Mouse (Mus musculus) urinary bladder, adult 18-20 months (tissue): Measurements from ENCODE around the gene Emc3.

Source experiments
- DNase-seq, 2 experiments: peaks; one replicate each; pipeline ENCODE4 v3.0.0; 2022; ENCODE audit warnings: low spot score in 2 of 2, mixed read lengths in 2 of 2

Emc3 gene

DNA sequence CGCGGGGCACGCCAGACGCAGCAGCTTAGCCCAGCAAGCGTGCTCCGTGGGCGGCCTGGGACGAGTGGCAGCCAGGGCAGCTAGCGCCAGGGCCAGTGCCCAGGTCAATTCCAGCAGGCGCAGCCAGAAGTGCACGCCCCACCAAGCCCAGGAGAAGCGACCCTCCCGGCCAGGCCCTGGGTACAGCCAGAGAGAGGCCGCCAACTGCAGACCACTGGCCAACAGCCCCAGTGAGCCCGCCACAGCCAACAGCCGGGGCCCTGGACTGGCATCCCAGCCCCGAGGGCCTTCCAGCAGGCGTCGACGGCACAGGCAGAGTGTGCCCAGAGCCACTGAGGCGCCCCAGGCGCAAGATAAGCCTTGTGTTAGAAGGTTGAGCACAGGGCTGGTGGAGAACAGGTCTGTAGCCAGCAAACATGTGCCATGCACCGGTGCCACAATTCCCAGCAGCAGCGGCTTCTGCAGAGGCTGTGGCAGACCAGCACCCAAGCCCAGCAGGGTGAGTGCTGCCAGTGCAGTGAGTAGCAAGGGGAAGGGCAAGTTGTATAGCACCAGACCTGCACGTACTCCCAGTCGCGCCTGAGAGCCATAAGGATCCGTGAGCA lies 36.3 kb downstream of the Emc3 start:
- DNase-seq, result no peak

DNA sequence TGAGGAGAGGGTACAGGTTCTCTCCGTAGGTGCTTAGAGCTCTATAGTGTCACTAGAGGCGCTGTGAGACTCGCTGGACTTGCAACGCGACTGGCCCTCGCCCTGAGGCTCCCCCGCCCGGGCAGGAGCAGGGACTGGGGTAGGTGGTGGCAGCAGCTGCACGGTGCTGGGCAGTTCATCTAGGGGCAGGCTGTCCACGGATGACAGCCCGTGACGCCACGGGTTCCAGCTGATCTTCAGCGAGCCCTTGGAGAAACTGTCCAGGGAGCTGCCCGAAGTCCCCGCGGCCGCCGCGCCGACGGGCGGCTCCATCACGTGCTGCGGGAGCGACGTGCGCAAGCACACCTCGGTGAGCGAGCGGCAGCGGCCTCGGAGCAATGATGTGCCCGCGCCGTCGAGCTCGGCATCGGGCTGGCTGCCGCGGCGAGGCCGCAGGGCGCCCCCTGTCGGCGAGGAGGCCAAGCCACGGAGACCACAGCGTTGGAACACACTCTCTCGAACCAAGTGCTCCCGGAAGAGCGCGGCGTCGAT lies 37.1 kb downstream of the Emc3 start:
- peak; percentile 82 to 83 for DNase-seq

GRCm38 (mm10) chr6:113492101-113492864 lies 39.2 kb downstream of the Emc3 start:
- no peak for DNase-seq

DNA sequence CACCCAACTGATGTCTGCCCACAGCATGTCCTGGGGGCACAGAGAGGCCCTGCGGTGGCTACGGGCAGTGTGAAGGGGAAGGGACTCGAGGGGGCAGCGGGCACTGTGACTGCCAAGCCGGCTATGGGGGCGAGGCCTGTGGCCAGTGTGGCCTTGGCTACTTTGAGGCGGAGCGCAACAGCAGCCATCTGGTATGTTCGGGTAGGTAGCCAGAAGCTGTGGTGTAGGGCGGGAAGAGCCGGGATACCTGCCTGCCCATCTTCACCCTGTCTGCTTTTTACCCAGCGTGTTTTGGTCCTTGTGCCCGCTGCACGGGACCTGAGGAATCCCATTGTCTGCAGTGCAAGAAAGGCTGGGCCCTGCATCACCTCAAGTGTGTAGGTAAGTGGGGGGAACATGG lies 42.0 kb downstream of the Emc3 start:
- DNase-seq, result no peak

DNA sequence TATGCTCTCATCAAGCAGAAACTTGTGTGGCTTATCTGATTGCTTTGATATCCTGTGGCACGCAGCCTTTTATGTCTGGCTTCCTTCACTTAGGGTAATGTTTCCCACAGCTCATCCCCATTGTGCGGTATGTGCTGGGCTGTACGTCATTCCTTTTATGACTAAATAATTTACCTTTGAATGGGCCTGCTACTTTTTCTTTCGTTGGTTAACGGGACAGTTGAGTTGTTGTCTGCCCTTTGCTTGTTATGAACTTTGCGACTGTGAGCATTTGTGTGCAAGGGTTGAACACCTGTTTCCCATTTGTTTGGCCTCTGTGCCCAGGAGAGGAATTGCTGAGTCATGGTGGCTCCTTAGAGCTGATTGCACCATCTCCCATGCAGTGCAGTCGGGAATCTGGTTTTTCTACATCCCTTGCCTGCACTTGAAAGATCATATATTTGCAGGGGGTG lies 44.3 kb downstream of the Emc3 start:
- DNase-seq, result peak in 1 of 2 experiments; percentile 68

- DNase-seq, result no peak
Observed at GRCm38 (mm10) chr6:113483729-113484128, 47.7 kb downstream of the Emc3 start.

GRCm38 (mm10) chr6:113483100-113483615 lies 48.3 kb downstream of the Emc3 start, which contains the start of gene Creld1:
Gene Creld1 (plus strand): TSS chr6:113483297.
- DNase-seq, result peak; percentile 83 to 96

GRCm38 (mm10) chr6:113482477-113483099 lies 48.9 kb downstream of the Emc3 start:
- DNase-seq, result no peak

DNA sequence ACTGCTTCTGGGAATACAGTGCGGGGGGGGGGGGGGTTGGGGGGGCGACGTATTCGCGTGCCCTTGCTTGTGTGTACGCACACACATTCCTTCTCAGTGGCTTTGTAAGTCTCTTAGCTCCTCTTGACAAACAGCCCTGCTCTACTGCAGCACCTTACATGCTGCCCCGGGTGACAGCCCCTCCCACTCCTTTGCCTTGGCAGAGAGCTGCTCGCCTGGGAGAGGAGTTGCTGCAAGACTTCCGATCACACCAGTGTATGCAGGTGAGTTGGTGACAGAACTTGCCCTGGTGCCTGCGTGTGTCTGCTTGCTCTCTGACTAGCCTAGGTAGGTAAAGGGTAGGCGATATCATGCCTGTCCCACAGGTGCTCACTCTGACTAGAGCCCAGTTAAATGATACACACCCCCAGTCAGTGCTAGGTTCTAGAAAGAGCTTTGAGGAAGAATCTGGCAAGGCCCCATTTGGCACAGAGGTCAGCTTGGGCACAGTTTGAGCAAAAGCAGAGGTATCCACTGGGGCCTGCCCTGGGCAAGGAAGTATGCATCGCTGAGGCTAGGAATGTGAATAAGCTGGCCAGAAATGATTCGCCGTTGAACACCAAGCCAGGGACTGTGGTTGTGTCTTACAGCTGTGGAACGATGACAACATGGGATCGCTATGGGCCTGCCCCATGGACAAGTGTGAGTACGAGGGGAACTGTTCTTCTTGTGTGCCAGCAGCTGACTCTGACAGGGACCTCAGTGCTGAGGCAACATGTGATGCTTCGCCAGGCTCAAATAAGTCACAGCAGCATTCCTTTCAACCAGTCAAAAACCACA lies 50.7 kb downstream of the Emc3 start:
- peak in 1 of 2 experiments; percentile 84 for DNase-seq

DNA sequence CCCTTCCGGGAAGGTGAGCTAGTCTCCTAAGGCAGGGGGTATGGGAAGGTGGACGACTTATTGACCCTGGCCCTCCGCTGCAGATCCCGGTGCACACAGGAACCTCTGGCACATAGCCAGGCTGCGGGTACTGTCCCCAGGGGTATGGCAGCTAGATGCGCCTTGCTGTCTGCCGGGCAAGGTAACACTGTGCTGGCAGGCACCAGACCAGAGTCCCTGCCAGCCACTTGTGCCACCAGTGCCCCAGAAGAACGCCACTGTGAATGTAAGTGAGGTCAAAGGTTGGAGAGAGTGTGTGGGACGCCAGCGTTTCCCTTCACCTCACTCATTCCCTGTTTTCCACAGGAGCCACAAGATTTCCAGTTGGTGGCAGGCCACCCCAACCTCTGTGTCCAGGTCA lies 52.5 kb downstream of the Emc3 start:
- DNase-seq, result no peak

DNA sequence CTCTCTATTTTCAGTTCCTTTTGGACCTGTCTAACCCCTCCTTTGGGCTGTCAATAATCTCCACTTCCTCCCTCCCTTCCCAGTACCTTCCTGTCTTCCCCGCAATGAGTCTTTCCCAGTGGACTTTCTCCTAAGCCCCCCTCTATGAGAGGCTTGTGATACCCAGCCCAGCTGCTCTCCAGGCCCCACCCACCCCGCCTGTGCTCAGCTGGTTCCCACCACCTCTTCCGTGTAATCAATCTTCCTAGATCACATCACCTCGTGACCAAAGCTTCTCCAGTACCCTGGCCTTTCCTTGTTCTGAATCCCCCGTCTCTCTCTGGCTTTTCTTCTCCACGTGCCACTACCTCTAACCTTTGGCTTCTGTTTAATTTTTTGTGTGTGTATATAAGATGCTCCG lies 54.1 kb downstream of the Emc3 start:
- no peak for DNase-seq

DNA sequence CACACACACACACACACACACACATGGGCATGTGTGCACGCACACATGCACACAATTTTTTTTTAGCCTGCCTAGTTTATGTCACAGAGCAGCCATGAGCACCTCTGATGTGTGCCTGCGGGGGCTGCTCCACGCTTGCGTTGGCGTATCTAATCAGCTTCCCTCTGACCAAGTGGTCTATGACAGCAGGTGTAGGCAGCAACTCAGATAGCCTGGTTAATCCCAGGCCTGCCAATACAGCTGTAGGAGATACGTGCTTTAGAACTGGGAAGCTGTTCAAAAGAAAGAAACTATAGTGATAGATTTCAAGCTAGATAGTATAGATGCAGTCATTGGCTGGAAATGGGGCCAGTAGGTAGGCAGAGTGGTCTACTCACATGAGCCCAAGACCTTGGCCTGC lies 57.7 kb downstream of the Emc3 start:
- no peak for DNase-seq

DNA sequence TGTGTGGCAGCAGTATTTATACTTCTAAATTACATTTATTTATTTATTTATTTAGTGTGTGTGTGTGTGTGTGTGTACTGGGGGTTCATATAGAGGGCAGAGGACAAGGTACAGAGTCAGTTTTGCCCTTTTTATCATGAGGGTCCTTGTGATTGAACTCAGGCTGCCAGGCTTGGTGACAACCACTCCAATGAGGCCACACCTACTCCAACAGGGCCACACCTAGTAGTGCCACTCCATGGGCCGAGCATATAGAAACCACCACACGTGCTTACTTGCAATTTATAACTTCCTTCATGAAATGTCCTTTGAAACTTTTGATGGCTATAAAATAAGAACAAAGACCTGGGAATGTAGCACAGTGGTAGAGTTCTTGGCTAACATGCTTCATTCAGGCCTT lies 58.2 kb downstream of the Emc3 start:
- no peak for DNase-seq

DNA sequence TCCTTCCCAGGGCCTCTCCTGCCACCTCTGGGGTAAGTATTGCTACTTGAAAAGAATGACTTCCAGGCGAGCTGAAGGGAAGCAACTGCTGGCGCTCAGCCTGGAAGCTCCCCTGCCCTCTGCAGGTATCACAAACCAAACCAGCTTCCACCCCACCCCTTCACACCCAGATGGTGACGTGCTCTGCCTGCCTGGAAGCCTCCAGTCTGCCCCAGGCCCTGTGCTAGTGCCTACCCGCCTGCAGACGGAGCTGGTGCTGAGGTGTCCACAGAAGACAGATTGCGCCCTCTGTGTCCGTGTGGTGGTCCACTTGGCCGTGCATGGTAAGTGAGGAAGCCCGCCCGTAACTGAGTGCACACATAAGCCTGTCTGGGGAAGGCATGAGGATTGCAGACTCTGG lies 59.4 kb downstream of the Emc3 start:
- DNase-seq, result peak in 1 of 2 experiments; percentile 56

- DNase-seq, result peak in 1 of 2 experiments; percentile 60
Observed at GRCm38 (mm10) chr6:113471297-113471936, 60.0 kb downstream of the Emc3 start, which contains the start of gene Il17rc. Gene Il17rc (plus strand): TSS chr6:113471427.

DNA sequence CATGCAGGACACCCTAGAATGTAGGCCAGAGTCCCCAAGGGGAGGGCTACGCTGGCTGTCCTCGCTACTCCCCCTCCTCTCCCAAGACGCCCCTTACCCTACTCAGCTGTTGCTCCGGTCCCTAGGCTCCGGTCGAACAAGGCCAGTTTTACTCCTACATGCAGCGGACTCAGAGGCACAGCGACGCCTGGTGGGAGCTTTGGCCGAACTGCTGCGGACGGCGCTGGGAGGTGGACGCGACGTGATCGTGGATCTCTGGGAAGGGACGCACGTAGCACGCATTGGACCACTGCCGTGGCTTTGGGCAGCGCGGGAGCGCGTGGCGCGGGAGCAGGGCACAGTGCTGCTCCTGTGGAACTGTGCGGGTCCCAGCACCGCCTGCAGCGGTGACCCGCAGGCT lies 62.0 kb downstream of the Emc3 start:
- DNase-seq, result peak; percentile 56 to 77

GRCm38 (mm10) chr6:113469021-113469420 lies 62.4 kb downstream of the Emc3 start:
- DNase-seq, result no peak

DNA sequence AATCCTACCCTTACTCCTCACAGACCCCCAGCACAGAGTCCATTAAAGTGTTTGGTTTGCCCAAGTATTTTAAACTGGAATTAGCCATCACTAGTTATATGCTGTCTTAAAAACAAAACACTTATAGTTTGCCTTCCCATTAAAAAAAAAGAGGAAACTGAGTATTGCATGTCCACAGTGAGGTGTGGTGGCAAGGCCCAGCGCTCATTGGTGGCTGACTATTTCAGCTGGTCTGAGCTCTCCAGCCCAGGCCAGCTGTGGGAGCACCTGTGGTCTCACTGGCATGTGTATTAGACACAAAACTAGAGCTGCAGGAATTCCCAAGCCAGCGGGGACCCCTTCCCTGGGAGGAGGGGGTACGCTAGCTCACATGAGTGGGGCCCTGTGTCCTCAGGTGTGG lies 62.9 kb downstream of the Emc3 start:
- no peak for DNase-seq

- no peak for DNase-seq
Observed at GRCm38 (mm10) chr6:113465602-113466001, 65.8 kb downstream of the Emc3 start.
